9 mouse cellular contexts compared by ENCODE assay signal in the genomic region with DNA sequence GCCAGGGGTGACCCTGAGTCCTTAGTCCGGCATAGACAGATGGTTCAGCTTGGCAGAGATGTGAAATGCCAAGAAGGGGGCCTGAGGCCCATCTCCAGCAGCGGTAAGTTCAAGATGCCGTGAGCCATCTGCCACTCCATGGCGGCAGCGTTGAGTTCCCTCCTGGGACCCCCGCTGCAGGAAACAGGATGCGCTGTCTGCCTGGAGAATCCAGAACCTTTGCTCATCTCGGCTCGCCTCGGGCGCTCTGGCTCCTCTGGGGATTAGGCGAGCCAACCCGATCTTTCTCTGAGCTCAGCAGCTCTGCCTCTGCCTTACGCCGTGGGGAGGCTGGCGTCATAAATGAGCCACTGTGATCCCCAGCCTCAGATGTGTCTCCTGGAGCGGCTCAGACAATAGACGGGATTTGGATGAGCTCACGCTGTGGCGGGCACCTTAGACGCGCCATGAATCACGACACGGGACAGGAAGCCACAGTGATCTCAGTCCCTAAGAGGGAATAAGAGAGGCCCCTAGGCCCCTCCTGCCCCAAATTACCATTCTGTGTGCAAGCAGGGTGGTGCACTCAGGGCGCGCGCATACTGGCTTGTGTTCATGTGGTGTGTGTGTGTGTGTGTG.
A peak's percentile ranks its signal among the peaks of the same experiment; 100 is the strongest.
DNase-seq lines count a peak whose midpoint lies in the region; ATAC-seq and TF ChIP-seq lines count a peak whose summit lies in the region.
"Had no signal": no experiment of that assay in that cellular context is flagged by ENCODE, and none has a peak within 500 bp of the region (broad histone marks: within the 10 kb centered on the region; RNA-seq: fewer than 3 reads in every experiment).

No protein-coding gene starts in this region.

- in situ Hi-C loops in ES-E14 (cut with MboI; ENCODE audit: low sequenced_read_pairs in 2 of 2, unreplicated experiment in 2 of 2): no loop called here

- H3K9ac ChIP-seq in ES-E14 (ENCODE audit: insufficient read depth, low read depth, low read length, poor library complexity, severe bottlenecking): no peak overlapping the region
- H3K9ac ChIP-seq in embryonic facial prominence, embryonic 11.5 days (replicated peaks; ENCODE audit: low read length): peak overlapping the region; percentile 62
- H3K9ac ChIP-seq in heart, embryonic 13.5 days: peak overlapping the region; percentile 74
- peak overlapping the region; percentile 65 for H3K9ac ChIP-seq in kidney, embryonic 16.5 days (replicated peaks; ENCODE audit: low read length)

- H3K27ac ChIP-seq in ES-E14 (ENCODE audit: insufficient read depth, low read depth, low read length, poor library complexity, severe bottlenecking): no peak overlapping the region
- H3K27ac ChIP-seq in embryonic facial prominence, embryonic 11.5 days (replicated peaks; ENCODE audit: low read depth, low read length): peak overlapping the region; percentile 63
- H3K27ac ChIP-seq in heart, embryonic 13.5 days (replicated peaks): peak overlapping the region; percentile 48
- H3K27ac ChIP-seq in kidney, embryonic 16.5 days (ENCODE audit: low read length): peak overlapping the region; percentile 50

- H3K4me2 ChIP-seq in embryonic facial prominence, embryonic 11.5 days (ENCODE audit: low read depth, low read length): peak overlapping the region; percentile 64
- peak overlapping the region; percentile 71 for H3K4me2 ChIP-seq in heart, embryonic 13.5 days
- H3K4me2 ChIP-seq in kidney, embryonic 16.5 days (replicated peaks; ENCODE audit: low read depth, low read length): peak overlapping the region; percentile 60

- H3K27me3 ChIP-seq in embryonic facial prominence, embryonic 11.5 days (ENCODE audit: control insufficient read depth, insufficient read depth, low read length): no peaks in the 10 kb centered on the region
- H3K27me3 ChIP-seq in heart, embryonic 13.5 days (replicated peaks): no peaks in the 10 kb centered on the region; the same call in 1 of the 2 replicates
- no peaks in the 10 kb centered on the region for H3K27me3 ChIP-seq in kidney, embryonic 16.5 days (ENCODE audit: insufficient read depth, low read length)

- peak; percentile 84 for DNase-seq in 3134 (ENCODE audit: extremely low read depth, insufficient read length, low spot score)
- DNase-seq in ES-E14 (ENCODE audit: low read depth, low spot score): no peak
- peak; percentile 73 for DNase-seq in embryonic facial prominence, embryonic 11.5 days (ENCODE audit: low spot score)
- DNase-seq in lung, postnatal 14 days: peak; percentile 42
- DNase-seq in right cerebral cortex, postnatal 25 days: peak; percentile 61
- DNase-seq in c-Kit-positive CD71-positive TER-119-positive erythroid progenitor cells, embryonic 14.5 days (ENCODE audit: low spot score): no peak

- H3K4me1 ChIP-seq in ES-E14 (ENCODE audit: control insufficient read depth in 2 of 2, insufficient read depth in 2 of 2, low read length in 2 of 2, poor library complexity in 1 of 2): peaks cover under 1 to 29% of the 10 kb centered on the region in 2 experiments; a peak in 3 of 4 replicates
- H3K4me1 ChIP-seq in embryonic facial prominence, embryonic 11.5 days (ENCODE audit: control insufficient read depth, insufficient read depth, low read length): peaks cover 3% of the 10 kb centered on the region
- peaks cover 40% of the 10 kb centered on the region for H3K4me1 ChIP-seq in heart, embryonic 13.5 days
- H3K4me1 ChIP-seq in kidney, embryonic 16.5 days (ENCODE audit: insufficient read depth, low read length): peaks cover 18% of the 10 kb centered on the region

- 2% methylated on average over 27 of the region's 27 CpGs for WGBS in embryonic facial prominence, embryonic 11.5 days
- WGBS in heart, embryonic 13.5 days: 5% methylated on average over 27 of the region's 27 CpGs
- 2% methylated on average over 27 of the region's 27 CpGs for WGBS in kidney, embryonic 16.5 days

- peak overlapping the region; percentile 0 to 51; a peak in 3 of 4 replicates for H3K4me3 ChIP-seq in ES-E14 (ENCODE audit: insufficient read depth in 1 of 2, low read depth in 1 of 2, low read length in 2 of 2, poor library complexity in 1 of 2, severe bottlenecking in 1 of 2)
- peak overlapping the region; percentile 26 for H3K4me3 ChIP-seq in embryonic facial prominence, embryonic 11.5 days (ENCODE audit: low read depth, low read length)
- H3K4me3 ChIP-seq in heart, embryonic 13.5 days: peak overlapping the region; percentile 46
- H3K4me3 ChIP-seq in kidney, embryonic 16.5 days (ENCODE audit: low read length): peak overlapping the region; percentile 36
- H3K4me3 ChIP-seq: erythroblast, embryonic 14.5 days had no signal

- ATAC-seq in embryonic facial prominence, embryonic 11.5 days (replicated peaks; ENCODE audit: insufficient number of reproducible peaks, low FRiP score, low TSS enrichment, low read depth): peak; percentile 74
- no peak; the same call in 1 of the 2 replicates for ATAC-seq in heart, embryonic 13.5 days (ENCODE audit: extremely low read depth, insufficient number of reproducible peaks, low FRiP score, low TSS enrichment)
- ATAC-seq in kidney, embryonic 16.5 days (ENCODE audit: low FRiP score, low TSS enrichment): peak; percentile 72

- H3K9me3 ChIP-seq in ES-E14 (ENCODE audit: control insufficient read depth, insufficient read depth, low read depth, low read length): no peaks in the 10 kb centered on the region
- no peaks in the 10 kb centered on the region for H3K9me3 ChIP-seq in embryonic facial prominence, embryonic 11.5 days (replicated peaks; ENCODE audit: control insufficient read depth, low read length)
- H3K9me3 ChIP-seq in heart, embryonic 13.5 days: no peaks in the 10 kb centered on the region
- H3K9me3 ChIP-seq in kidney, embryonic 16.5 days (ENCODE audit: low read length): no peaks in the 10 kb centered on the region

- H3K36me3 ChIP-seq in ES-E14 (ENCODE audit: control insufficient read depth, insufficient read depth, low read length, poor library complexity, severe bottlenecking): no peaks in the 10 kb centered on the region
- H3K36me3 ChIP-seq in embryonic facial prominence, embryonic 11.5 days (replicated peaks; ENCODE audit: control insufficient read depth, insufficient read depth, low read depth, low read length): no peaks in the 10 kb centered on the region
- no peaks in the 10 kb centered on the region for H3K36me3 ChIP-seq in heart, embryonic 13.5 days
- H3K36me3 ChIP-seq in kidney, embryonic 16.5 days (ENCODE audit: insufficient read depth, low read length): no peaks in the 10 kb centered on the region

TF ChIP-seq in ES-E14, 5 proteins besides CTCF, POLR2A, EP300 and RAD21:
- TF ChIP-seq ZNF384 (IDR thresholded peaks at IDR 0.05; ENCODE audit: low read depth, low read length): no peak
- TF ChIP-seq ZC3H11A (IDR thresholded peaks at IDR 0.05; ENCODE audit: borderline replicate concordance, low read depth, low read length): no peak
- TF ChIP-seq CHD2 (IDR thresholded peaks at IDR 0.05; ENCODE audit: low read depth, low read length): no peak
- no peak for TF ChIP-seq MAFK (IDR thresholded peaks at IDR 0.05; ENCODE audit: insufficient read depth, low read depth, low read length)
- no peak for TF ChIP-seq HCFC1 (IDR thresholded peaks at IDR 0.05; ENCODE audit: borderline replicate concordance, insufficient read depth, low read length)
TF ChIP-seq in ES-E14: peak in this region for 0.

Comparison
In these comparisons a context has a peak if more than half of its experiments do, and no peak if none do; other contexts are left out.
1. DNase-seq: peak in 3134 (single experiment), embryonic facial prominence, embryonic 11.5 days (single experiment), lung, postnatal 14 days (single experiment) and right cerebral cortex, postnatal 25 days (single experiment); none in ES-E14 (single experiment) and c-Kit-positive CD71-positive TER-119-positive erythroid progenitor cells, embryonic 14.5 days (single experiment).
2. Peak in every context shown above with its lines, with median percentiles within 50 percentile points of each other: H3K4me3 ChIP-seq and H3K4me2 ChIP-seq.